Mouse (Mus musculus): ENCODE data around the gene Soat1.
A peak's percentile ranks its signal among the peaks of the same experiment; 100 is the strongest.
"Not testable (repeated sequence)": the region's sequence is repeated elsewhere in the genome, so short reads cannot be mapped to it uniquely, and the experiment has no call there.

Gene Soat1

DNA sequence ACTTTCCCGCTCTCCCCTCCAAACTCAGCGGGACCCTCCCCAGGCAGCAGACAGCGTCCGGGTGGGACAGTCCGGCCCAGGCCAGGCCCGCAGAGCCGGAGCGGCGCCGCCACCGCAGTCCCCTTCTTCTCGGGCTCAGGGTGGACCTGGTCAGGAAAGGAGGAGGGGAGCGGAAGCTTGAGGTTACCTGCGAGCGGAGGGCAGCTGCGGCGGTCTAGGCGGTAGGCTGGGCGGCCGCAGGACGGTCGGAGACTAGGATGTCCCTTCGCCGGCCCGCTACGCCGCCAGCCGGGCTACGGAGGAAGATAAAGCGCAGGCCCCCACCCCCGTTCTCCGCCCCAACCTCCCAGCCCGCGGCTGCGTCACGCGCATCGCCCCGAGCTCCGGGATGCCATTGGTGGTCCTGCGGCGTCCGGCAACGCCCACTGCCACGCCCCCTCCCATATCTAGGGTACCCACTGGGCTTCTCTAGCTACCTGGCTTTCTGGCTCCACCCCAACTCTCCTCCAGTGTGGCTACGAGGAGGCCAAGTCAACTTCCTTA, at the start of gene Soat1:
Soat1 (minus strand) TSS at position 371 of the 543 bp plus-strand sequence.
- peak; percentile 62 for DNase-seq (ENCODE audit: low spot score)

DNA sequence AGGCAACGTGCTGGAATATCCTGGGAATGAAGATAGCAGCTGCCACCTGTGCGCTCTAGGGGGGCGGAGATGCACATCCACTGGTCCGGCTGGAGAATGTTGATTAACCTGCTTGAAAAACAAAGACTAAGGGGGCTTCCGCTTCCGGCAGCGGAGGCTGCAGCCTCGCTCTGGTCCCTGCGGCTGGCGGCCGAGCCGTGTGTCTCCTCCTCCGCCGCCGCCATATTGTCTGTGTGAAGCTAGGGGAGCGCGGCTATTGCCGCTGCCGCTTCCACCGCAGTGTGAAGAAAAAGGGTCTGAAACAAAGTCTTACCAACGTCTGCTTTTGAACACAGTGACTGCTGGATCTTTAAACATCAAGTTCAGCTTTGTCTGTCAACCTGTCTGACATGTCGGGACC, 49.7 kb upstream of the Soat1 start, which contains the start of gene Gm10031:
Gm10031 (plus strand) TSS at position 171 of the 400 bp plus-strand sequence.
- DNase-seq (ENCODE audit: low spot score): not testable (repeated sequence)

DNA sequence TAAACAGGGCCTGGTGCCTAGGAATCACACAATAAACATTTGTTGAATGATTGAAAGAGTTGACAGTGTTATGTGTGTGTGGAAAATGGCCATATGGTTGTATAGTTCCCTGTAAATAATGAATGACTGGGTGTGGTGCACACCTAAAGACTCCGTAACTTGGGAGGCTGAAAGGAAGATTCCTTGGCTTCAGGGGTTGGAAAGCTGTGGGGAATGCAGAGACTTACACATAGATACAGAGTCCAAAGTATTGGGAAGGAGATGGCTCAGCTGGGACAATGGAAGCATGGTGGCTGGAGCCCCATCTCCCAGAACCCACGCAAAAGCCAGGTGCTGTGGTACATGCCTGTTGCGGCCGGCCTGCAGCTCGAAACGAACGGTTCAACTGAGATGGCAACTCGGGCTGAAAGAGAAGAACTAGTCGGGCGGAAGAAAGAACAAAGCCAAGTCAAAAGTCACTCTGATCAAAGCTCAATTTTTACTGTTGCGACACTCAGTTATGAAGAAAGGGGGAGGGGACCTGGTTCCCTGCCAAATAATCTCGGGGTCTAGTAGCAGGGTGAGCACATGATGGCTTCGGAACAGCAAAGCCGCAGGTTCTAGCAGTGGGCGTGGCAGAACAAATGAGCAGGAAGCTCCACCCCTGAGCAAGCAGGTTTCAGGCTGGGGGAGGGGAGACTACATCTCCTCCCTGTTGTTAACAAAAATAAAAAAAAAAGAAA, 47.8 kb upstream of the Soat1 start:
- DNase-seq (ENCODE audit: low spot score): no peak

- DNase-seq (ENCODE audit: low spot score): no peak
Measured at GRCm38 (mm10) chr1:156520136-156520780, 46.1 kb upstream of the Soat1 start.

GRCm38 (mm10) chr1:156507753-156508152, 33.6 kb upstream of the Soat1 start:
- DNase-seq (ENCODE audit: low spot score): no peak

- DNase-seq (ENCODE audit: low spot score): no peak
Measured at GRCm38 (mm10) chr1:156505901-156506300, 31.8 kb upstream of the Soat1 start.

- DNase-seq (ENCODE audit: low spot score): no peak
Measured at GRCm38 (mm10) chr1:156504945-156505523, 30.9 kb upstream of the Soat1 start.

GRCm38 (mm10) chr1:156496910-156497309, 22.8 kb upstream of the Soat1 start:
- no peak for DNase-seq (ENCODE audit: low spot score)

DNA sequence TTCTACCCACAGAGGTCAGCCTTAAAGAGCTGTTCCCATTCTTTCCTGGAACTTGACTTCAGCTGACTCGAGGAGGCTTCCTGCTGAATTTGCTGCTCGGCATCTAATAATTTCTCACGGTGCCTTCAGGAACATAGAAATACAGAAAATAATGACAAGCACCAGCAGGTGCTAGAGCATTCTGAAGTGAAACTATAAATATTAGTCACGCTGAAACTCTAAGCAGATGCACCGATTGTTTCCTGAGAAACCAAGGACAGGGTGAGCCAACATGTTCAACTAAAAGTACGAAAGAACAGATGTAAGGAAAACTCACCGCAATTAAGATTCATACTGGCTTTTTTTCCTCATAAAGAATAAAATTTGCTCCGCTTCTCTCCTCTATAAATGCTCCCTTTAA, 20.9 kb upstream of the Soat1 start:
- DNase-seq (ENCODE audit: low spot score): no peak

DNA sequence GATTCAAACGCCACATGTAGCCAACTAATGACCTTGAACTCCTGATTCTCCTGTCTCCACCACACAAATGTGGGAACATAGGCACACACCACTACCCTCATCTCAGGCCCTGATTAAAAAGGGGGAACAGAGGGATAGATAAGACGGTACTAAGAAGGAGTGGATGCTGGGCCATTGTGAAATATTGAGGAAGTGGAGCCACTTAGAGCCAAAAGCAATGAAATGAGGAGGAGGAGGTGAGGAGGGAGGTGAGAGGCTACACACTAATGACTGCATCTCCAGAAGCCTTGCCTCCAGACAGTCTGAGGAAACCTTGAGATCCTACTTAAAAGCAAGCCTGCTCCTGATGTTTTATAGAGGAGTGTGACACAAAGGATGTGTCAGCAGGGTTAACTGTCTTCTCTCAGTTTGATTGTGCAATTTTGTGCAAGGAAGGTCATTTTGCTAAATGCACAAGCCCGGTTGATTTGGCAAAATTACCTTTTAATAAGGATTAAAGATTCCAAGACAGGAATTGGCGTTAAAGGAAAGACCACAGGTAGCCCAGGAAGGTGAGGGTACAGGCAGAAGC, 17.2 kb upstream of the Soat1 start:
- DNase-seq (ENCODE audit: low spot score): no peak

GRCm38 (mm10) chr1:156488031-156488430, 13.9 kb upstream of the Soat1 start:
- no peak for DNase-seq (ENCODE audit: low spot score)

- no peak for DNase-seq (ENCODE audit: low spot score)
Measured at GRCm38 (mm10) chr1:156487498-156487897, 13.4 kb upstream of the Soat1 start.

DNA sequence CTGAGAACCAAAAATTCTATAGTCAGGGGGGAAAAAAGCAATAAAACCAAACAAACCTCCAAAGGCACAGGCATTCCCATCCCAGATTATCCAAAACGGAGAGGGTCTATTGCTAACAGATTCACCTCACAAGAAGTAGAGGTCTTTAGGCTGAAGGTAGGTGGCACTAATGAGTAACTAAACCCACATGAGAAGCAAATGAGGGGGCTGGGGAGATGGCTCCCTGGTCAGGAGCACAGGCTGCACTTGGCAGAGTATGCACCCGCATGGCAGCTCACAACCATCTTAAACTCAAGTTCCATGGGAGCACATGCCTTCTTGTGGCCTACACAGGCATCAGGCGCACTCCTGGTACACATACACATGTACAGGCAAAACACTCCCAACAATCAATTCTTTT, 7.7 kb upstream of the Soat1 start:
- no peak for DNase-seq (ENCODE audit: low spot score)

DNA sequence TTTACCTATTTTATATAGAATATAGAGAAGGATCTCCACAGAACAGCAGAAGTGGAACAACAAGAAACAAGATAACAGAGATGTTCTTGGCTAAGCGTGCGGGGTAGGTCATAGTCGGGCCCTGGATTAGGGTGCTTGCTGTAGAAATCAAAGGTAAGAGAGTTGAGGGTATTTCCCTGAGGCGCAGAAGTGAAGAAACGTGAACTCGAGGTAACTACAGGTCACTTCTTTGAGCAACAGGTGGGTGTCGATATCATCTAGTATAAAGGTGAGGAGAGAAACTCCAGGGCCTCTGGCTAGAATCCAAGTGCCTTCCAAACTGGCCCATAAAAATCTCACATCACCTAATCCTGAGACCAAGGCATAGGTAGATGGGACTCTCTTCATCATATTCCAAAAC, 2.4 kb upstream of the Soat1 start:
- DNase-seq (ENCODE audit: low spot score): no peak

DNA sequence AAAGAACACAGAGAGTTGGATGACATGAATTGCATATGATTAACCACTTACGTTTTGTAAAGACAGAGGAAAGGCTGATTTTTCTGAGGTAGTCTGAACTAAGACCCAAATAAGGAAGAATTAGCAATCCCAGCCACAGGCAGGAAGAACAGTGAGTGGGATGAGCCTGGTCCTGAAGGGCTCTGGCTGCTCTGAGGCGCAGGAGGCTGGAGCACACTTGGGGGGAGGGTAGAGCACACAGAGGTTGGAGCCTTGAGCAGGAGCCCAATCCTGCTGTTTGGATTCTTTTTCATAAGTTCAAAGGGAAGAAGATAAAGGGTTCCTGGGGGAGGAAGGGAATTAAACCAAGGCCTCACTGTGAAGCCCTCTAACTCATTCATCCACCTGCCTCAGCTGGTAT, 1.9 kb upstream of the Soat1 start:
- no peak for DNase-seq (ENCODE audit: low spot score)

DNA sequence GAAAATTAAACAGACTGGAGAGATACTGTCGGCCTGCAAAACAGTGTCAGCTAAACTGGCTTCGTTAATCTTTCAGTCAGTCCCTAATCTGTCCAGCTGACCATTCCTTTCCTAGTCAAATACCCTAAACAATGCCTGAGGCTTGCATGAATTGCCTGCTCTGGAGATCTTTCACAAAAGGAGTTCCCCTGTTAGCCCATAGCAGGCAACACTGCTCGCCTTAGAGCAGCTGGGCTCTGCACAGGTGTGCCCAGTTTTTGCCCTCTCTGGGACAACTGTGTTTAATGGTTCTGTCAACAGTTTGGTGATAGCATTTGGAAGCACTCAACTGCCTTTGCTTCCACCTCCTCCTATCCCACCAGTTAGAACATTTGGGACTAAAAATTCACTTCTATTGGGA, 723 bp upstream of the Soat1 start:
- DNase-seq (ENCODE audit: low spot score): no peak

GRCm38 (mm10) chr1:156473003-156473402, 1.1 kb downstream of the Soat1 start:
- no peak for DNase-seq (ENCODE audit: low spot score)

GRCm38 (mm10) chr1:156471955-156472354, 2.2 kb downstream of the Soat1 start:
- DNase-seq (ENCODE audit: low spot score): no peak

DNA sequence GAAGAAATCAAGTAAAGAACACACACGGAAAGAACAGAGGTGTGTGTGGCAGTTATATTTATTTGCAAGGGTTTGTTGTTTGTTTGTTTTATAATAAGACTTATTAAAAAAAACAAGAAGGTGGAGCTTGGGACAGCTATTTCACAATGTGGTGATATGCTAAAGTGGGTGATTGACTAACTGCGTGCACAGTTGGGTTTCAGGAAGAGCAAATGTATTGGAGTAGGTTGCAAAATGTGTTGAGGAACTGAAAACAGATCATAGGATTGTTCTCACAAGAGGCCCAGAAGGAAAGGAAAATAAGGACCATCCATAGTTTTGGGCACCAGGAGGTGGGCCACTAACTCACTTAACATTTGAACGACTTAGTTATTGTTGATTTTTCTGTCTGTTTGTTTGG, 3.1 kb downstream of the Soat1 start:
- no peak for DNase-seq (ENCODE audit: low spot score)

GRCm38 (mm10) chr1:156470557-156470956, 3.6 kb downstream of the Soat1 start:
- no peak for DNase-seq (ENCODE audit: low spot score)

DNA sequence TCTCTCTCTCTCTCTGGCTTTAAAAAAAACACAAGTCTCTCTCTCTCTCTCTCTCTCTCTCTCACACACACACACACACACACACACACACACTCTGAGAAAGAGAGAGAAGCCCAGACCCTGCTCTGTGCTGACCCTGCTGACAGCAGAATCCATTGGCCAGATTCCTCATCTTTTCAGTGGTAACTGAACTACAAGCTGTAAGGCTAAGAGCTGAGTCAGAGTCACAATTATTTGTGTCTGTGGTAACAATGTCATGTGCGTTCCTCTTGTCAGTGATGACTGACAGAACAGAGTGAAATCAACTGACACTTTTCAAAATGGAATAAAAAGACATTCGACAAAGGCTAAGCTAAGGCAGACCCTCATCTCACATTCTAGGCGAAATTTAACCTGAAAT, 5.6 kb downstream of the Soat1 start:
- no peak for DNase-seq (ENCODE audit: low spot score)

DNA sequence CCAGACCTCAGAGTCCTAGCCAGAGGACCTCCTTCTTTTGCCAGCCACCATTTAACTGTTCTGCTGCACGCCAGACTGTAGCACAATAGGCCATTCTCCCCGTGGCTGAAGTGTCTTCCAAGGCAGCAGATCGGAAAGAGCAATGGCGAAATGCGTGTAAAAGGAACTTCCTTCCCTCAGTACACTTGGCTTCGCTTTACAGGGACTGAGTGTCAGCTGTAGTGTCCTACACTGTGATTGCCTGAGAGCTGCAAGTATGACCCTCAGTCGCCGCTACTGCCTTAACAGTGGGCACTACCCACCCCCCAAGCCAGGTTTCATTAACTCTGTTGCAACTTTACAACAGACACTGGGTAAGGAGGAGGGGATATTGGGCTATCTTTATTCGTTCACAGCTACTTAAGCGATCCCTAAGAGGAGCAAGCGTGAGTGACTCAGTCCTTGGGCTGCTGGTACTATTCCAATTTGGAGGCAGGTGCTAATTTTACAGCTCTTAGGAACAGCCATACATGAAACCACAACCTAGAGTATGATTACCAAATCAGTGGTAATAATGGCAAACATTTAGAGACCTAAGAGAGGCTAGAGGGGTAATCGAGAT, 6.4 kb downstream of the Soat1 start:
- no peak for DNase-seq (ENCODE audit: low spot score)
